Mouse (Mus musculus): ENCODE measurements around the gene Cyp27b1. TPM values are rescaled to one million over a fixed set of nuclear protein-coding genes. Genes with fewer than 3 reads are reported as not detected.

The Cyp27b1 gene
- polyA plus RNA-seq, 1 experiment from 2014 or later: 0.09 TPM

DNA sequence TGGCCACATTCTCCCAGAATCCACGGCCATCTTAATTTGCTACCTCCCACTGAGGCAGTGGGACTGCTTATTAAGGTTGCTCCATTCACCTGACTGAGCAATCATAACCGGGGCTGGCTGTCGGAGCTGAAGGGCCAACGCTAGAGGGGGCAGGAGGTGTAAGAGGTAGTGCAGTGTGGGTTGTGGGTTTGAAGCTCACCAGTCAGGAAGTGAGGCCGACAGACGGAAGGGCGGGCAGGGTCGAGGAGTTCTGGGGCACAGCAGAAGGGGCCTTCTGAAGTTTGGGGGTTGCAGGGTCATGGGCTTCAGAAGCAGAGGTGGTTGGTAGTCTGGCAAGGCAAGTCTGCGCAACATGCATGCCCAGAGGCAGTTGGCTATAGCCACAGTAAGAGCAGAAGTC, 27.0 kb downstream of the Cyp27b1 start, which contains the start of gene Agap2:
Agap2 (plus strand) TSS at position 205 of the 400 bp plus-strand sequence.
- 0 out of 2 replicates have a peak within 1 kb of the TSS, but pooled peaks have one; percentile 24 for H3K9ac ChIP-seq (replicated peaks)
- no peak within 1 kb of the TSS for H3K27ac ChIP-seq (replicated peaks)
- H3K4me1 ChIP-seq: peaks cover 26% of the 10 kb centered on the region
- WGBS: 71% methylated on average over 9 of the region's 9 CpGs
- no peak within 1 kb of the TSS for H3K4me3 ChIP-seq
- H3K36me3 ChIP-seq: no peaks in the 10 kb centered on the region
- H3K9me3 ChIP-seq: no peaks in the 10 kb centered on the region
- H3K27me3 ChIP-seq: peaks cover 43% of the 10 kb centered on the region
- H3K4me2 ChIP-seq (replicated peaks): 0 out of 2 replicates have a peak within 1 kb of the TSS, but pooled peaks have one; percentile 3
- ATAC-seq (ENCODE audit: low FRiP score, low read depth): no peak

DNA sequence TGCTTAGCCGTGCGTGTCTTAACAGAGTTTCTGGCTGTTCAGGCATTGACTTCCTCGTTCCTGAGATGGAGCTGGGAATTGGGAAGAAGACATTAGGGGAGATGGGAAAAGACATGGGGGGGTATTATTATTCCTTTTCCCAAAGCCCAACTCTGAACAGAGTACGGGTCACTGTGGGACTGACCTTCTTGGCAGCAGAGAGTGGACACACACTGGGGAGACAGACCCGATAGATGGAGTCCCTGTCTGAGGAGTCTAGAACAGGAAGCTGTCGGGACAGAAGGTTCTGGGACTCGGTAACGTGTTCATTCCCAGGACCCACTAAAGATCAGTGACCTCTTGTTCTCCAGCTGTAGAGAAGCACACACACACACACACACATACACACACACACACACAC, 27.6 kb downstream of the Cyp27b1 start:
- H3K4me3 ChIP-seq: no peak overlapping the region
- 78% methylated on average over 8 of the region's 8 CpGs for WGBS
- H3K4me1 ChIP-seq: peaks cover 31% of the 10 kb centered on the region
- no peak overlapping the region for H3K4me2 ChIP-seq (replicated peaks)
- ATAC-seq (ENCODE audit: low FRiP score, low read depth): no peak
- H3K9ac ChIP-seq (replicated peaks): no peak overlapping the region
- H3K9me3 ChIP-seq: no peaks in the 10 kb centered on the region
- no peak overlapping the region for H3K27ac ChIP-seq (replicated peaks)
- no peaks in the 10 kb centered on the region for H3K36me3 ChIP-seq
- peaks cover 49% of the 10 kb centered on the region for H3K27me3 ChIP-seq

DNA sequence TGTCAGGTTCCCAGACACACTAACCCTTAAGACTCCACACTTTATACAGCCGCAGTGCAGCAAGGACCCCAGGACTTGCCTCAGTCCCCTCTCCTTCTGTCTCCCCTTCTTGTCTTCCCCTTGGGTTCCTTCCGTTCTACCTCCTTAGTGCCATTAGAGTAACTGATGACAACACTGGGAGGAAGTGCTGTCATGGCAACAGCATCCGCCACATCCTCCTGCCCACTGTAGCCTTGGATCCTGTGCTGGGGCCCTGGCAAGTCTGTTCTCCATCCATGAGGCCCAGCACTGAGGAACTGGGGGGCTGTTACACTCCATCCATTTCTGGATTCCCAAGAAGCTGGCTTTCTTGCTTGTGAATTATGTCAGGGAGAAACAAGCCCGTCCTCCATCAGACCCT, 28.0 kb downstream of the Cyp27b1 start:
- Histone ChIP-seq H3K9ac (replicated peaks) (0 out of 2 replicates have a peak overlapping the region, but pooled peaks have one; percentile 24), H3K4me1 (peaks cover 31% of the 10 kb centered on the region), H3K4me3 (no peak overlapping the region), H3K4me2 (replicated peaks) (0 out of 2 replicates have a peak overlapping the region, but pooled peaks have one; percentile 3), H3K27me3 (peaks cover 53% of the 10 kb centered on the region), H3K27ac (replicated peaks) (no peak overlapping the region), H3K36me3 (no peaks in the 10 kb centered on the region), H3K9me3 (no peaks in the 10 kb centered on the region)
- ATAC-seq (ENCODE audit: low FRiP score, low read depth): no peak
- WGBS: 48% methylated on average over 4 of the region's 4 CpGs

DNA sequence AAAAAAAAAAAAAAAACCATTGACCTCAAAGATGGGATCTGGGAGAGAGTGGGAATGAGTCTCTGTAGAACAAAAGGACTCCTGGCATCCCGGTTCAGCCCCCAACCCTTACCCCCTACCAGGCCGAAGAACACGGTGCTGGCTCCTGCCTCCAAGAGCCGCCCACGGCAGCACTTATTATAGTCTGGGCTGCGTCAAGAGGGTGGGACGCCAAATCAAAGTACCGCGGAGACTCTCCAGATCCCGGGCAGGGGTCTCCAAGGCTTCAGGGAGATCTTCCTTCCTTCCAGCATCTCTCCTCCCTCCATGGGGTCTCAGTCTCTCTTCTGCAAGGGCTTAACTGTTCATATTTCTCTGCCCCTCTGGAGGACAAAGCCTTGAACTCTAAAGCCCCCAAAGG, 29.5 kb downstream of the Cyp27b1 start:
- peaks cover 42% of the 10 kb centered on the region for H3K4me1 ChIP-seq
- H3K9ac ChIP-seq (replicated peaks): peak overlapping the region; percentile 50; the same call in 1 of the 2 replicates
- 7% methylated on average over 10 of the region's 10 CpGs for WGBS
- H3K27ac ChIP-seq (replicated peaks): peak overlapping the region; percentile 87
- no peak for ATAC-seq (ENCODE audit: low FRiP score, low read depth)
- peak overlapping the region; percentile 99 for H3K4me2 ChIP-seq (replicated peaks)
- H3K36me3 ChIP-seq: no peaks in the 10 kb centered on the region
- no peaks in the 10 kb centered on the region for H3K9me3 ChIP-seq
- peak overlapping the region; percentile 74 for H3K4me3 ChIP-seq
- H3K27me3 ChIP-seq: peaks cover 67% of the 10 kb centered on the region

DNA sequence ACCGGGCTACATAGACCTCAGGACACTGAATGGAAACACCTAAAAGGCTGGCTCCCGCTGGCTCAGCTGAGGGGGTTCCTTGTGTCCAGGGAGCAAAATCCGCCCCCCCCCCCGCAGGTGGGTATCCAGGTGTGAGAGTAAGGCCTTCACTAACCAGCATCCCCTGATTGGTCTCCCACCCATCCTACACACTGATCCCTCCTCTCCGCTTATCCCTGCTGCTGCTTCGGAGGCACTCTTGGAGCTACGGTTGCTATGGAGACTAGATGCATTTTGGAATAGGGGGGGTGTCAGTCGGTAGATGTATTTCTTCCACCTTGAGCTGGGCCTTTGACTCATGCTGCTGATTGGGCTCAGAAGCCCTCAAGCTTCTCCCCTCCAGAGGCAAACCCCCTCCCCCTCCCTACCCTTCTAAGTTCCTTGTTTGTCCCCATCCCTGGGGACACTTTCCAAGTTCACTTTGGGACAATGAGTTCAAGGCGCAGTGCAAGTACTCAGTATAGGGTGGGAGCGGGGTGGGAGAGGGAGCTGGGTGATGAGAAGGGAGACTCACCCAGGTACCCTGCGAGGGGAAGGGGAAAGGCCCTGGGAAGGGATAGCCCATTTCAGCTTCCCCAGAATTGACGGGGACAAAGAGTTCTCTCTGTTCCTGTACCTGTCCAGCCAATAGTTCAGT, 30.1 kb downstream of the Cyp27b1 start:
- WGBS: 5% methylated on average over 11 of the region's 12 CpGs
- peaks cover 74% of the 10 kb centered on the region for H3K27me3 ChIP-seq
- peak; percentile 50 for ATAC-seq (ENCODE audit: low FRiP score, low read depth)
- peak overlapping the region; percentile 99 for H3K4me2 ChIP-seq (replicated peaks)
- peak overlapping the region; percentile 87 for H3K27ac ChIP-seq (replicated peaks)
- no peaks in the 10 kb centered on the region for H3K9me3 ChIP-seq
- H3K36me3 ChIP-seq: no peaks in the 10 kb centered on the region
- peak overlapping the region; percentile 74 for H3K4me3 ChIP-seq
- H3K9ac ChIP-seq (replicated peaks): peak overlapping the region; percentile 90; the same call in 1 of the 2 replicates
- peaks cover 44% of the 10 kb centered on the region for H3K4me1 ChIP-seq

DNA sequence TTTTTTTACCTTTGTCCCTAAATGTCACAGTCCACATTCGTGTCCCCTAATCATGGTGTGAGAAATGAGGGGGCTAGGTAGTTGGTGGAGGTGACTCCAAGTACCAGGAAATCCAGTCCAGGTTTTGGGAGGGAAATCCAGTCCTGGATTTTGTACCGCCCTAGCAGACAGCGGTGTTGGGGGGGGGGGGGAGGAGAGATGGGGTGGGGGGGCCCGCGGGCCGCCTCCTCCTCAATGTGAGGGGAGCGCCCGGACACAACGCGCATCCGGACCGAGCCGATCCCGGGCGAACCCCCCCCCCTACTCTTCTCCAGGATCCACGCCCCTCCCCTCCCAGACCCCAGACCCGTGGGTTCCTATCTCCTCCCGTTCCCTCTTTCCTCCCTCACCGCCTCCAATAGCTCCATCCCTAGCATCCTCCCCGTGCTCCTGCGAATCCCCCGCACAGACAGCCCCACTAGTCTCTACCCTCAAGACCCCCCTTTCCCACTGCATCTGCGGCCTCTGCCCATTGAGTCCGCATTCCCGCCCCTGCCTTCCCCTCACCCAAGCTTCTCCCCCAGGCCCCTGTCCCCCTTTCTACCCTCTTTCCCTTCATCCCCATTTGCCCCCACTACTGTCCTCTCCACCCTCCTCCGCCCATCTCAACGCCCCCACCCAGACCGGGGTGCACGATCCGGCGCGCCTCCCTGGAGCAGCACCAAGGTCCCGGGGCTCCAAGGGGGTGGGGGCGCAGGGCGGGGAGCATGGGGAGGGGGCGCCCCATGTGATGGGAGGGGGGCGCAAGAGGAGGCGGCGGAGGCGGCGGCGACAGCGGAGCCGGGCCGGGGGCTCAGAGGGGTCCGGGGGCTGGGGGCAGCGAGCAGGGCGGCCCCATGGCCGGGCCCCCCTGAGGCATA, 30.9 kb downstream of the Cyp27b1 start:
- peaks cover 81% of the 10 kb centered on the region for H3K27me3 ChIP-seq
- ATAC-seq (ENCODE audit: low FRiP score, low read depth): peak; percentile 71
- H3K36me3 ChIP-seq: peaks cover 1% of the 10 kb centered on the region; the same call in 1 of the 2 replicates
- H3K4me2 ChIP-seq (replicated peaks): peak overlapping the region; percentile 99
- peaks cover 46% of the 10 kb centered on the region for H3K4me1 ChIP-seq
- no peaks in the 10 kb centered on the region for H3K9me3 ChIP-seq
- WGBS: under 1% methylated on average over 19 of the region's 49 CpGs
- H3K27ac ChIP-seq (replicated peaks): peak overlapping the region; percentile 87
- peak overlapping the region; percentile 74 for H3K4me3 ChIP-seq
- peak overlapping the region; percentile 90 for H3K9ac ChIP-seq (replicated peaks)

DNA sequence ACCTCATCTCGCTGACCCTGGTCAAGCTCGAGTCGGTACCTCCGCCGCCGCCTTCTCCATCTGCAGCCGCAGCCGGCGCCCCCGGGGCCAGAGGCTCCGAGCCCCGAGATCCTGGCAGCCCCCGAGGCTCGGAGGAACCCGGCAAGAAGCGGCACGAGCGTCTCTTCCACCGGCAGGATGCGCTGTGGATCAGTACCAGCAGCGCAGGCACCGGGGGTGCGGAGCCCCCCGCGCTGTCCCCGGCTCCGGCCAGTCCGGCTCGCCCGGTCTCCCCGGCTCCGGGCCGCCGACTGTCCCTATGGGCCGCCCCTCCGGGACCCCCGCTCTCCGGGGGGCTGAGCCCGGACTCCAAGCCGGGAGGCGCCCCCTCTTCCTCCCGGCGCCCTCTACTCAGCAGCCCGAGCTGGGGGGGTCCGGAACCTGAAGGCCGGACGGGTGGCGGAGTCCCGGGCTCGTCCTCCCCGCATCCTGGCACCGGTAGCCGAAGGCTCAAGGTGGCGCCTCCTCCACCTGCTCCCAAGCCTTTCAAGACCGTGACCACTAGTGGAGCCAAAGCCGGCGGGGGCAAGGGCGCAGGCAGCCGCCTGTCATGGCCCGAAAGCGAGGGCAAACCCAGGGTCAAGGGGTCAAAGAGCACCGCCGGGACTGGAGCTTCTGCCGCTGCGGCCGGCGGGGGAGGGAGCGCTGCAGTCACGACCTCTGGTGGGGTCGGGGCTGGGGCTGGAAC, 31.8 kb downstream of the Cyp27b1 start:
- Histone ChIP-seq H3K36me3 (peaks cover 2% of the 10 kb centered on the region; the same call in 1 of the 2 replicates), H3K4me3 (peak overlapping the region; percentile 74), H3K27me3 (peaks cover 90% of the 10 kb centered on the region), H3K4me2 (replicated peaks) (peak overlapping the region; percentile 99), H3K9ac (replicated peaks) (peak overlapping the region; percentile 90), H3K4me1 (peaks cover 46% of the 10 kb centered on the region), H3K9me3 (no peaks in the 10 kb centered on the region), H3K27ac (replicated peaks) (peak overlapping the region; percentile 87)
- WGBS: 1% methylated on average over 44 of the region's 70 CpGs
- ATAC-seq (ENCODE audit: low FRiP score, low read depth): peak; percentile 13; the same call in 1 of the 2 replicates

DNA sequence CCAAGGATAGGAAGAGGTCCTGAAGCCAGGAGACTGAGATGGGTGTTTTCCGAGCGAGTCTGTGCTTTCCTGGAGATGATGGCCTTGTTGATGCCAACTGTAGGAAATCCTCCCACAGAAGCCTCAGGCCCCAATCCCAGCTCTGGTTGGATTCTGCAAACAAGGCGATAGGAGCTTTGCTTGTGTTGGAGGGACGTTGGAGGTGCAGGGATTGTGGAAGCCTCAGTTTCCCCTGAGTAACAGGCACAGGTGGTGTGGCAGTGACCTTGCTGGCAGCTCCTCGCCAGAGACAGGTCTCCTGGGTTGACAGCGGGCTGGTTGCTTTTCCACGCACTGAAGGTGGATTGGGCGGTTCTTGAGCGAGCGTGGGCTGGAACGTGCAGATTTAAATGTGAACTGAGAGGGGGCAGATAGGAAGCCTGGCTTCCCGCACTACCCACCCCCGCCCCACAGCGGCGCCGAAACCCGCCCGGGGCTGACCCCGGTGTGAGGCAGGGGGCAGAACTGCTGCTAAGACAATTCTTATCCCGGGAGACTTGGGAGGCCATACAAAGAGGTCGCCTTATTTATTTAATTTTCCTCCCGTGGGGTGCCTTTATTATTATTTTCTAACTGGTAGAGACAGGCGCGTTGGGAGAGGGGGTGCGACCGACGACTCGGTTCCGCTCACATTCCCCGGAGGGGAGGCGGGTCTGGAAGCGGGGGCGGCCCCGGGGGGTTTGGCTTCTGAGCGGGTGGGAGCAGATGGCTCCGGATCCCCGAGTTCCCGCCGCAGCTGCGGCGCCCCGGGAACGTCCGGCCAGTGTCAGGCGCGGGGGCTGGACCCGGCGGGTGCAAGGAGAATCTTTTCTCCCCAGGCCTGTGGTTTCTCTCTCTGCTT, 33.1 kb downstream of the Cyp27b1 start:
- 3% methylated on average over 48 of the region's 48 CpGs for WGBS
- Histone ChIP-seq H3K27ac (replicated peaks) (no peak overlapping the region), H3K4me1 (peaks cover 46% of the 10 kb centered on the region), H3K9ac (replicated peaks) (peak overlapping the region; percentile 64), H3K27me3 (peaks cover 83% of the 10 kb centered on the region), H3K9me3 (no peaks in the 10 kb centered on the region), H3K4me3 (peak overlapping the region; percentile 74), H3K4me2 (replicated peaks) (peak overlapping the region; percentile 99), H3K36me3 (peaks cover 2% of the 10 kb centered on the region; the same call in 1 of the 2 replicates)
- no peak for ATAC-seq (ENCODE audit: low FRiP score, low read depth)

DNA sequence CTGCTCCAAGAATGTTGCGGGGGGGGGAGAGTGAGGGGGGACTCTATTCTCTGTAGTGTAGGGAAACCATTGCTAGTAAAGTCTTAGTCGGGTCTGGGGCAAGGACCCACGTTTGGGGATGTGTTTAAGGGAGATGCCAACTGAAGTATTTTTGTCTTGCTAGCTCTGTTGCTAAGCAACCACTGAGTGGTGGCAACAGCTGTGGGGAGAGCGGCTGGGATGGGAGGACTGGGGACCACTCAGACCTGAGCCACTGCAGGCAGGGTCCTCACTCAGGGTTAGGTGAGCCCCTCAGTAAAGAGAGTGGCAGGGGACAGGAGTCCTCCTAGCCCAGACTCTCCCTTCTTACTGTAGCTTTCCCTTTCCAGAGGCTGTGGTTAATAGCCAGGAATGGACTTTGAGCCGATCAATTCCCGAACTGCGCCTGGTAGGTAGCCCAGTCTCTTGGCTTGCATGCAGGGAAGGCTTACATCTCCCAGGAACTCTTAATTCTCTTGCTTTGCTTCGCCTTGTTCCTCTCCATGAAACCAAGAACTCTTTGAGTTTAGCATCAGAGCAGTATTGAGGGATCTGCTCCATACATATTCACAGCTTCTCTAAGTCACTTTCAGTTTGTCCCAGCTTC, 34.1 kb downstream of the Cyp27b1 start:
- peaks cover 6% of the 10 kb centered on the region; the same call in 1 of the 2 replicates for H3K36me3 ChIP-seq
- H3K4me1 ChIP-seq: peaks cover 46% of the 10 kb centered on the region
- no peak overlapping the region for H3K27ac ChIP-seq (replicated peaks)
- ATAC-seq (ENCODE audit: low FRiP score, low read depth): peak; percentile 16; the same call in 1 of the 2 replicates
- H3K27me3 ChIP-seq: peaks cover 81% of the 10 kb centered on the region
- peak overlapping the region; percentile 99 for H3K4me2 ChIP-seq (replicated peaks)
- WGBS: 31% methylated on average over 8 of the region's 8 CpGs
- H3K9me3 ChIP-seq: no peaks in the 10 kb centered on the region
- H3K9ac ChIP-seq (replicated peaks): no peak overlapping the region
- peak overlapping the region; percentile 74 for H3K4me3 ChIP-seq

DNA sequence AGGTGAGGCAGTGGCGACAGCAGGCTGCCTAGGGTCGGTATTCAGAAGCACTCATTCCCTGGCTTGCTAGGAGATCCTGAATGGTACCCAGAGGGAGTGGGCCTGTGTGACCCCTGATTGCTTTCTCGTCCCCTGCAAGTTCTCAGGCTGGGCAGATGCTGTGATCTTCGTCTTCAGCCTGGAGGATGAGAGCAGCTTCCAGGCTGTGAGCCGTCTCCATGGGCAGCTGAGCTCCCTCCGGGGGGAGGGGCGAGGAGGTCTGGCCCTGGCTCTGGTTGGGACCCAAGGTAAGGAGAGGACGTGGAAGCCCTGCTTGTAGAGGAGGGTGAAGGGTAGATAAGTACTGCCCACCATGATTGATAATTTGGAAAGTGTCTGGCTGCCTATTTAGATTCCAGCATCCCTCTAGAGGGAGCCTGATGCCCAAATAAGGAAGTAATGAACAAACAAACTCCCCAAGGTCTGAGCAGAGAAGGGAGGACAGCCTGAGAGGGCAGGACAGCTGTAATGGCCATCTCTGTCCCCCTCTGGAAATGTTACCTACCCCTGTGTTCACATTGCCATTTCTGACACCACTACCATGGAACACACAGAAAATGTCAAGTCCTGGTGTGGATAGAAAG, 35.4 kb downstream of the Cyp27b1 start:
- no peak overlapping the region for H3K4me2 ChIP-seq (replicated peaks)
- H3K27ac ChIP-seq (replicated peaks): no peak overlapping the region
- no peaks in the 10 kb centered on the region for H3K9me3 ChIP-seq
- peaks cover 36% of the 10 kb centered on the region for H3K4me1 ChIP-seq
- H3K36me3 ChIP-seq: peaks cover 11% of the 10 kb centered on the region; the same call in 1 of the 2 replicates
- H3K9ac ChIP-seq (replicated peaks): no peak overlapping the region
- 33% methylated on average over 8 of the region's 8 CpGs for WGBS
- no peak for ATAC-seq (ENCODE audit: low FRiP score, low read depth)
- no peak overlapping the region for H3K4me3 ChIP-seq
- peaks cover 85% of the 10 kb centered on the region for H3K27me3 ChIP-seq

All from midbrain, embryonic 12.5 days (tissue).